Mouse (Mus musculus) erythroblast, adult 5-6 weeks (primary cell): ENCODE data around the gene Tvp23a. TPM values are rescaled to one million over a fixed set of nuclear protein-coding genes. Genes with fewer than 3 reads are reported as not detected.

Experiments
- ATAC-seq: replicated peaks from 2 replicates; pipeline ENCODE4 v1.8.0; 2016; ENCODE audit warnings: moderate number of reproducible peaks, mild to moderate bottlenecking, moderate TSS enrichment, inconsistent platforms; ENCODE audit not compliant: poor library complexity, low FRiP score, severe bottlenecking
- total RNA-seq, 2 experiments: library from RNA; stranded (forward) in 1 of 2; stranded (reverse) in 1 of 2; fragments of 150-400 nt in 1 of 2; fragments of 200-764, 138-1000 nt in 1 of 2; gene quantifications; 2 replicates each; pipeline versions ENCODE4 v1.2.3 to v1.2.4; 2015 to 2017; ENCODE audit warnings: low replicate concordance in 2 of 2

The Tvp23a gene
- total RNA-seq, 2 experiments from 2014 or later, result not detected

DNA sequence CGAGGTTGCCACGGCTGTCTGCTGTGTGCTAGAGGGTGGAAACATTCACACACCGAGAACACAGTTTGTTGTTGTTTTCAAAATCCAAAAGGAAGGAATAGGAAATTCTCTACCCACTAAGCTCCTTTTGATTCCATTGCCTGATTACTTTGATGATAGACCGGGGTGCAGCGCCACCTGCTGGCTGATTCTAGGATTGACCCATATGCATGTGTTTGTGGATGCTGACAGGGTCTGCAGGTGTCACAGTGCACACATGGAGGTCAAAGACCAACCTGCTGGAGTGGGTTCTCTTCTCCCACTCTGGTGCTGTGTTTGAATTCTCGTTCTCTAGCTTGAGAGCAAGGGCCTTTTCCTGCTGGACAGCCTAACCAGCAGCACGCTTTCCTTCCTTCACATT, 48.0 kb downstream of the Tvp23a start:
- peak; percentile 90 for ATAC-seq

DNA sequence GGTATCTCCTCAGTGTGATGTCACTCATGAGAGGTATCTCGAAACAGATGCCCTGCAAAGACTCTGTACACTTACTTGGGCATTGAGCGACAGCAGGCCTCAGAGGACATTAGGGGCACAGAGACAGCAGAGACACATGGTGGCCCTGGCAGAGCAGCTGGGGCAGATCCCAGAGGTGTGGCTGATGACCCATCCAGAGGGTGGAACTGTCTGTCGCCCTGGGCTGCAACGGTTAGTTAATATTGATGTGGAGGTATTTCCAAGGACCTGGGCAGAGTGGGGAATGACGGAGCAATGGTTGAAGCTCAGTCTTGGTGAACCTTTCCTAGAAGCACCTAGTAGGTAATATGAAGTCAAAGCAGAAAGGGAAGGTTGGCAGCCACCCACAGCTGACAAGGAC, 48.4 kb downstream of the Tvp23a start:
- peak; percentile 58 for ATAC-seq

GRCm38 (mm10) chr16:10394699-10395540, 52.2 kb downstream of the Tvp23a start, which contains the start of gene Tekt5:
TSS of gene Tekt5 (minus strand) at chr16:10395490.
- 0 out of 2 replicates have a peak, but pooled peaks have one; percentile 50 for ATAC-seq

DNA sequence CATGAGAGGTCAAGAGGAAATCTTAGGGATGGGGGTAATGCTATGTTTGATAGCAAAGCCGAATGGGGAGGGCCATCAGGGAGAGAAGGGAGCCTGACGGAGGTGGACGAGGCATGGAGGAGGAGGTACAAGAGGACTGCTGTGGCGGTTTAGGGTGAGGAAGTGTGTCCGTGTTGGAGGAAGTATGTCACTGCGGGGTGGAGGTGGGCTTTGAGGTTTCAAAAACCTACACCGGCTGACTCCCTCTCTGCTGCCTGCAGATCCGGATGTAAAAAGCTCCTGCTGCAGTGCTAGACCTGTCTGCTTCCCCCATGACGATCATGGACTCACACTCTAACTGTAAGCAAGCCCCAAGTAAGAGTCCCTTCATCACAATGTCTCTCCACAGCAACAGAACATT, 54.6 kb downstream of the Tvp23a start:
- ATAC-seq, result no peak

GRCm38 (mm10) chr16:10388634-10389365, 58.4 kb downstream of the Tvp23a start:
- peak; percentile 34; the same call in 1 of the 2 replicates for ATAC-seq

GRCm38 (mm10) chr16:10385261-10385660, 61.9 kb downstream of the Tvp23a start:
- ATAC-seq, result no peak

DNA sequence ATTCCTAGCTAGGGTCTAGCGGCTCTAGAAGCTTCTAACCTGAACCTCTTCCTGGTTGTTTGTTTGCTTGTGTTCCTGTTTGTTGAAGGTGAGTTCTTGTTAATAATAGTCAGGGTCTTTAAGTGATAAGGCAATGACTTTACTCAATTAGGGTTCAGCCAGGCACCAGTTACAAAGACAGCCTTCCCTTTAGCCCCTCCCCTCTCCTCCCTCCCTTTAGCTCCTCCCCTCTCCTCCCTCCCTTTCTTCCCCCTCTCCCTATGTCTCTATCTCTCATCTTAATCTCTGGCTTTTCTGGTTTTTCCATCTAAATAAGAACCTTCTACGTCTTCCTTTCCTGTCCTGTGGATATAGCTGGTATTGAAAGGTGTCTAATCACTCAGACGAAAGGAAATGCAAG, 62.6 kb downstream of the Tvp23a start:
- ATAC-seq, result peak; percentile 61

GRCm38 (mm10) chr16:10384060-10384497, 63.1 kb downstream of the Tvp23a start:
- peak; percentile 98 for ATAC-seq

GRCm38 (mm10) chr16:10379531-10379930, 67.6 kb downstream of the Tvp23a start:
- no peak for ATAC-seq

DNA sequence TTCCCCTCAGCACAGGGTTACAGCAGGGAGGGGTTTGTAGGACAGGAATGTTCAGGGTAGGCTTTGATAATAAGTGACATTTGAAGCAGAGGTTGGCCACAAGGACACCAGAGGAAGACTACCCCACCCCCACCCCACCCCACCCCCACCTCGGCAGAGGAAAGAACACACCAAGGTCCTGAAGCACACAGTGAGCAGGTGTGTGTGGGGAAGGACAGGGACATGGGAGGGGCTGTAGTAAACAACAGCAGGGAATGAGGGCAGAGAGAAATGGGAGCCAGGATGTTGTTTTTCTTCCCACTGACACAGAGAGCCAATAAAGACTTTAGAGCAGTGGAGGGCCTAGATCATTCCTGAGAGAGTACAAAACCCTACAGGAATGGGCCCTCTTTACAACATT, 69.9 kb downstream of the Tvp23a start:
- no peak for ATAC-seq

- ATAC-seq, result no peak
These were observed 72.7 kb downstream of the Tvp23a start for GRCm38 (mm10) chr16:10374254-10375011.

GRCm38 (mm10) chr16:10372372-10372771, 74.8 kb downstream of the Tvp23a start:
- no peak for ATAC-seq

Other genes starting within 250 kb of the Tvp23a start
- gene Emp2, start 133.4 kb downstream of the Tvp23a start, total RNA-seq (2015; ENCODE audit: low replicate concordance), result not detected in 2 replicates
- gene Emp2, start 133.4 kb downstream of the Tvp23a start, total RNA-seq (2017; ENCODE audit: low replicate concordance), result not detected in 2 replicates
- gene Tekt5, start 51.9 kb downstream of the Tvp23a start, total RNA-seq (2015; ENCODE audit: low replicate concordance), result not detected in 2 replicates
- not detected in 2 replicates for gene Tekt5, start 51.9 kb downstream of the Tvp23a start, total RNA-seq (2017; ENCODE audit: low replicate concordance)
- gene Nubp1, start 35.4 kb downstream of the Tvp23a start, total RNA-seq (2015; ENCODE audit: low replicate concordance), result 1.0 and 6.7 TPM in 2 replicates
- 7.8 and 8.6 TPM in 2 replicates for gene Nubp1, start 35.4 kb downstream of the Tvp23a start, total RNA-seq (2017; ENCODE audit: low replicate concordance)
- 1.0 TPM in 1 of 2 replicates, not detected in the other for gene Ciita, start 32.7 kb upstream of the Tvp23a start, total RNA-seq (2015; ENCODE audit: low replicate concordance)
- 0.70 and 2.7 TPM in 2 replicates for gene Ciita, start 32.7 kb upstream of the Tvp23a start, total RNA-seq (2017; ENCODE audit: low replicate concordance)
- gene Dexi, start 95.7 kb upstream of the Tvp23a start, total RNA-seq (2015; ENCODE audit: low replicate concordance), result 2.5 TPM in 1 of 2 replicates, not detected in the other
- 1.4 TPM in 1 of 2 replicates, not detected in the other for gene Dexi, start 95.7 kb upstream of the Tvp23a start, total RNA-seq (2017; ENCODE audit: low replicate concordance)
- gene Clec16a, start 98.0 kb upstream of the Tvp23a start, total RNA-seq (2015; ENCODE audit: low replicate concordance), result 4.0 and 6.9 TPM in 2 replicates
- 4.6 and 5.4 TPM in 2 replicates for gene Clec16a, start 98.0 kb upstream of the Tvp23a start, total RNA-seq (2017; ENCODE audit: low replicate concordance)